Mouse (Mus musculus) embryonic facial prominence, embryonic 14.5 days (tissue): ENCODE measurements around the gene Zfpm1. TPM values are rescaled to one million over a fixed set of nuclear protein-coding genes. Genes with fewer than 3 reads are reported as not detected.
"Not testable (repeated sequence)": the region's sequence is repeated elsewhere in the genome, so short reads cannot be mapped to it uniquely, and the experiment has no call there.

Source experiments
- ATAC-seq: fragments of 200-750 bp; cut with Nextera tagmentation; 2 replicates; pipeline ENCODE4 v1.8.0; 2017; ENCODE audit warnings: low read depth, moderate number of reproducible peaks, moderate TSS enrichment
- DNase-seq: peaks from one replicate; pipeline ENCODE4 v3.0.0-alpha.2; 2015; ENCODE audit warnings: low spot score
- H3K27ac ChIP-seq: fragments of 300-500 bp; sonication (generic); replicated peaks from 2 replicates; pipeline ENCODE4 v1.5.1; 2014; ENCODE audit warnings: low read depth, mild to moderate bottlenecking, low read length, moderate library complexity
- H3K27me3 ChIP-seq: fragments of 300-500 bp; sonication (generic); replicated peaks from 2 replicates; pipeline ENCODE4 v1.6.1; 2014; ENCODE audit warnings: low read length; ENCODE audit not compliant: control insufficient read depth, insufficient read depth
- H3K36me3 ChIP-seq: fragments of 300-500 bp; sonication (generic); 2 replicates; pipeline ENCODE4 v1.6.1; 2014; ENCODE audit warnings: low read length, mixed read lengths; ENCODE audit not compliant: control insufficient read depth, insufficient read depth
- H3K4me1 ChIP-seq: fragments of 300-500 bp; sonication (generic); 2 replicates; pipeline ENCODE4 v1.6.1; 2014; ENCODE audit warnings: antibody characterized with exemption, low read length; ENCODE audit not compliant: control insufficient read depth, insufficient read depth
- H3K4me2 ChIP-seq: fragments of 300-500 bp; sonication (generic); 2 replicates; pipeline ENCODE4 v1.6.1; 2014; ENCODE audit warnings: low read depth, mild to moderate bottlenecking, low read length, moderate library complexity, mixed read lengths
- H3K4me3 ChIP-seq: fragments of 300-500 bp; sonication (generic); 2 replicates; pipeline ENCODE4 v1.5.1; 2014; ENCODE audit warnings: low read depth, mild to moderate bottlenecking, low read length
- H3K9ac ChIP-seq: fragments of 300-500 bp; sonication (generic); 2 replicates; pipeline ENCODE4 v1.6.1; 2014; ENCODE audit warnings: low read depth, mild to moderate bottlenecking, low read length, moderate library complexity, mixed read lengths
- H3K9me3 ChIP-seq: fragments of 300-500 bp; sonication (generic); 2 replicates; pipeline ENCODE4 v1.6.1; 2016; ENCODE audit warnings: low read length; ENCODE audit not compliant: control insufficient read depth
- WGBS: fragments of 180-500 bp; shearing (Covaris S2); extraction: QIAGEN DNeasy Blood & Tissue Kit; methylation state at CpG from one replicate; pipeline ENCODE4 v1.1.7; 2014; 5-methylcytosine and 5-hydroxymethylcytosine counted together
- polyA plus RNA-seq: library from polyadenylated mRNA; unstranded; fragments of >200 nt; fragmentation: Nextera tagmentation; extraction: Ambion mirVana; gene quantifications from 2 replicates; pipeline ENCODE4 v1.2.1, GENCODE M21; 2014

Zfpm1 gene
- polyA plus RNA-seq, 1 experiment from 2014 or later, result 1.7 TPM

GRCm38 (mm10) chr8:122319045-122319707, 37.2 kb downstream of the Zfpm1 start:
- Histone ChIP-seq H3K9ac (no peak overlapping the region), H3K27ac (no peak overlapping the region), H3K4me3 (no peak overlapping the region), H3K36me3 (no peaks in the 10 kb centered on the region), H3K27me3 (no peaks in the 10 kb centered on the region), H3K4me1 (no peaks in the 10 kb centered on the region), H3K9me3 (no peaks in the 10 kb centered on the region), H3K4me2 (no peak overlapping the region)
- 75% methylated on average over 11 of the region's 11 CpGs for WGBS
- ATAC-seq, result no peak
- DNase-seq, result no peak

DNA sequence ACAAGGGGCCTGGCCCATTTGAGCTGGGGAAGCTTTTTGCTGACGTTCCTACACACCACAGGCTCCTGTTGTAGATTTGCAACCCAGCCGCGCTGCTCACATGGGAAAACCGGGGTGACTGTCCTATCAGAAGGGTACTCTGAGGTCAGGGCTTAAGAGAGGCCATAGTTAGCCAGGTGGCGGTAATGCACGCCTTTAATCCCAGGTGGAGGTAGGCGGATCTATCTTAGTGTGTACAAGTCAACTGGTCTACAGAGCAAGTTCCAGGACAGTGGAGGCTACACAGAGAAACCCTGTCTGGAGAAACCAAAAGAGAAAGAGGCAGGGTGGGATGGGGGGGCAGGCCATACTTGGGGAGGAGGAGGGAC, 37.8 kb downstream of the Zfpm1 start:
- DNase-seq, result no peak
- 64% methylated on average over 7 of the region's 7 CpGs for WGBS
- Histone ChIP-seq H3K27ac (no peak overlapping the region), H3K27me3 (no peaks in the 10 kb centered on the region), H3K9ac (no peak overlapping the region), H3K4me2 (no peak overlapping the region), H3K36me3 (no peaks in the 10 kb centered on the region), H3K4me1 (no peaks in the 10 kb centered on the region), H3K4me3 (no peak overlapping the region), H3K9me3 (no peaks in the 10 kb centered on the region)
- no peak for ATAC-seq

DNA sequence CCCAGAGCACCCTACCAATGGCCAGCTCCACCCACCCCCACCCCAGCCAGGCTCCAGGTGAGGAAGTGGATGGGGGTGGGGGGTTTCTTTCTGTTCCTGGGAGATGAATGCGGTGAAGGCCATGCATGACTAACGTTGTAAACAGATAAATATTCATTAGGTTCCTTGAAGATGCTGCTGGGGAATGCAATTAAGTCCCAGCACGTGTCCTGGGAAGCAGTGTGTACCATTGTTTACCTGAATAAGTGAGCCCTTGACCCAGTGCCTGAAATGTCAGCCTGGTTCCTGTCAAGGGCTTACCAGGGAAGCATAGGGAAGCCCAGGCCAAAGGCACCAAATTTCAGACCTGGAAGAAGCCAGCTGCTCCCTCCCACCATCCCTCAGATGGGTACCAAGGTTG, 38.6 kb downstream of the Zfpm1 start:
- DNase-seq (no peak), ATAC-seq (no peak)
- 27% methylated on average over 3 of the region's 3 CpGs for WGBS
- H3K9me3 ChIP-seq, result no peaks in the 10 kb centered on the region
- no peaks in the 10 kb centered on the region for H3K27me3 ChIP-seq
- no peak overlapping the region for H3K4me2 ChIP-seq
- H3K27ac ChIP-seq, result no peak overlapping the region
- no peak overlapping the region for H3K4me3 ChIP-seq
- H3K9ac ChIP-seq, result no peak overlapping the region
- H3K4me1 ChIP-seq, result no peaks in the 10 kb centered on the region
- H3K36me3 ChIP-seq, result no peaks in the 10 kb centered on the region

- H3K4me3 ChIP-seq, result no peak overlapping the region
- no peak overlapping the region for H3K4me2 ChIP-seq
- no peak overlapping the region for H3K9ac ChIP-seq
- H3K36me3 ChIP-seq, result no peaks in the 10 kb centered on the region
- H3K27ac ChIP-seq, result no peak overlapping the region
- no peak for DNase-seq
- no peaks in the 10 kb centered on the region for H3K4me1 ChIP-seq
- 65% methylated on average over 10 of the region's 10 CpGs for WGBS
- H3K9me3 ChIP-seq, result no peaks in the 10 kb centered on the region
- ATAC-seq, result no peak
- no peaks in the 10 kb centered on the region for H3K27me3 ChIP-seq
Measured at GRCm38 (mm10) chr8:122321455-122321921, 39.5 kb downstream of the Zfpm1 start.

DNA sequence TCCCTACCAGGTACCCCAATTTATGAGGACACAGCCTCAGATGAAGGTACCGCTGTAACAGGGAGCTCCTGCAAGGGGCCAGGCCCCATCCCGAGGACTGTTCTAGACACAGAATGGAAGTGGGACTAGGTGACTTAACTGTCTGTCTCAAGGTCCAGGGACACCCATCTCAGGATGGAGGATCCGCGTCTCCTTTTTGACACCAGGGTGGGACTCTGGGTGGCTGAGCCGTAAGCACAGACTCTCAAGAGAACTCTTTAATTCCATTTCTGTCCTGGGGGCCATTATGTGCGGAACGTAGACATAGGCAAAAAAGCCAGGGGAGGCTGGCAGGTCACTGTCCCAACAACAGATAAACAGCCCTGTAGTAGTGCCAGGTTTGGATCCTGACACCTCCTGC, 40.2 kb downstream of the Zfpm1 start:
- Histone ChIP-seq H3K4me1 (no peaks in the 10 kb centered on the region), H3K36me3 (no peaks in the 10 kb centered on the region), H3K9me3 (no peaks in the 10 kb centered on the region), H3K4me3 (no peak overlapping the region), H3K27me3 (no peaks in the 10 kb centered on the region), H3K27ac (no peak overlapping the region), H3K4me2 (no peak overlapping the region), H3K9ac (no peak overlapping the region)
- DNase-seq, result no peak
- 93% methylated on average over 7 of the region's 7 CpGs for WGBS
- ATAC-seq, result no peak

DNA sequence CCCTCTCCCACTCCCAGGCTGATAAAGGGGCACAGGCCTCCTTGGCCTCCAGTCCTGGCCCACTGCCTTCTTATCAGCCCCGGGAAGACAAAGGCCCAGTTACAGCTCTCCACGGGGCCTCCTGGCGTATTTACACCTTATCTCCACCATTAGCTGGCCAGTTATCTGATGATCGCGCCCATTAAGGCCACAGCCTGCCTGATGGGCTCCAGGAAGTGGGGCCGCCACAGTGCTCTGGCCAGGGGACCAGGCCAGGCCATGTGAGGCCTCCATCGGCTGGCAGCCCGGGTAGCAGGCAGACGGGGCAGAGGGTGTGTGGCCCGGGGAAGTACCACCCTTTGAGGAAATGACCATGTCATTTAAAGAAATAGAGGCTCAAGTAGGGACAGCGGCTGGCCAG, 40.9 kb downstream of the Zfpm1 start:
- Histone ChIP-seq H3K9me3 (no peaks in the 10 kb centered on the region), H3K27ac (no peak overlapping the region), H3K4me1 (no peaks in the 10 kb centered on the region), H3K36me3 (no peaks in the 10 kb centered on the region), H3K4me3 (no peak overlapping the region), H3K4me2 (no peak overlapping the region), H3K27me3 (no peaks in the 10 kb centered on the region), H3K9ac (no peak overlapping the region)
- DNase-seq, result no peak
- no peak for ATAC-seq
- 52% methylated on average over 11 of the region's 11 CpGs for WGBS

- H3K27ac ChIP-seq, H3K9ac ChIP-seq, H3K4me2 ChIP-seq, H3K27me3 ChIP-seq, H3K4me1 ChIP-seq, H3K36me3 ChIP-seq, H3K4me3 ChIP-seq, H3K9me3 ChIP-seq: not testable (repeated sequence)
- 14% methylated on average over 8 of the region's 13 CpGs for WGBS
- DNase-seq, result peak; percentile 51
- peak; percentile 74 for ATAC-seq
Measured at GRCm38 (mm10) chr8:122323951-122324402, 42.0 kb downstream of the Zfpm1 start.

DNA sequence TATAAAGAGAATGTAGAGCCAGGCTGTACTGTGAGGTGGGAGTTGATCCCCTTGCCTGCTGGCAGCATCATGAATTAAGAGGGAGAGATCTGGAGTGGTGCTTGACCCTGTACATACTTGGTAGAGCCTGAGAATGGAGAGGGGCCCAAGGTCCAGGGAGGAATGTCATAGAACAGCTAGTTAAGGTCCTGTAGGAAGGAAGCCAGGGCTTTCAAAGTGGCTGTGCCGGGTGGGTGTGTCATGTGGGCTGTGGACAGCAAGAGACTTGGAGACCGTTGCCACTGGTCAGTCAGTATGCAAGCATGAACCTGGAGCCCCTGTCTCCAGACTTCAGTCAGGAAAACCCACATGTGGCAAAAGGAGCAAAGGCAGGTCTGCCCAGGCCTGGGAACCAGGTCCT, 43.3 kb downstream of the Zfpm1 start:
- 83% methylated on average over 2 of the region's 2 CpGs for WGBS
- no peaks in the 10 kb centered on the region for H3K36me3 ChIP-seq
- H3K27me3 ChIP-seq, result no peaks in the 10 kb centered on the region
- ATAC-seq (no peak), DNase-seq (no peak)
- no peak overlapping the region for H3K9ac ChIP-seq
- no peaks in the 10 kb centered on the region for H3K9me3 ChIP-seq
- H3K4me2 ChIP-seq, result no peak overlapping the region
- no peak overlapping the region for H3K4me3 ChIP-seq
- no peak overlapping the region for H3K27ac ChIP-seq
- no peaks in the 10 kb centered on the region for H3K4me1 ChIP-seq

GRCm38 (mm10) chr8:122326114-122326542, 44.2 kb downstream of the Zfpm1 start:
- no peaks in the 10 kb centered on the region for H3K4me1 ChIP-seq
- no peaks in the 10 kb centered on the region for H3K27me3 ChIP-seq
- no peaks in the 10 kb centered on the region for H3K36me3 ChIP-seq
- H3K4me3 ChIP-seq, result no peak overlapping the region
- DNase-seq (no peak), ATAC-seq (no peak)
- H3K4me2 ChIP-seq, result no peak overlapping the region
- WGBS, result 33% methylated on average over 14 of the region's 14 CpGs
- no peak overlapping the region for H3K9ac ChIP-seq
- H3K9me3 ChIP-seq, result no peaks in the 10 kb centered on the region
- H3K27ac ChIP-seq, result no peak overlapping the region
